Mouse (Mus musculus): ENCODE data around the gene Ube2b. TPM values are rescaled to one million over a fixed set of nuclear protein-coding genes. Genes with fewer than 3 reads are reported as not detected.

Gene Ube2b
- total and polyA plus RNA-seq, 3 experiments: 35.4 to 112 TPM; not detected in 1

- Histone ChIP-seq H3K4me1 (ENCODE audit: control insufficient read depth in 1 of 2, insufficient read depth in 2 of 2, low read length in 2 of 2) (no peaks in the 10 kb centered on the region), H3K9ac (ENCODE audit: control insufficient read depth, low read depth, low read length, poor library complexity, severe bottlenecking) (no peak overlapping the region), H3K36me3 (ENCODE audit: control insufficient read depth in 1 of 2, insufficient read depth in 2 of 2, low read length in 2 of 2) (peaks cover 0 to 4% of the 10 kb centered on the region in 2 experiments; a peak in 2 of 4 replicates), H3K9me3 (replicated peaks; ENCODE audit: insufficient read depth, low read length) (no peaks in the 10 kb centered on the region), H3K27me3 (ENCODE audit: control insufficient read depth in 1 of 2, insufficient read depth in 2 of 2, low read length in 2 of 2) (no peaks in the 10 kb centered on the region), H3K27ac (ENCODE audit: control insufficient read depth, low read depth, low read length) (no peak overlapping the region), H3K79me2 (ENCODE audit: control insufficient read depth, insufficient read depth, low read length, poor library complexity) (no peaks in the 10 kb centered on the region), H3K4me3 (ENCODE audit: control insufficient read depth in 1 of 2, insufficient read depth in 1 of 2, low read depth in 2 of 2, low read length in 2 of 2) (no peak overlapping the region)
- no peak for DNase-seq (ENCODE audit: low read depth, low spot score)
- TF ChIP-seq JUND (IDR thresholded peaks at IDR 0.05; ENCODE audit: low read depth, low read length) (no peak), TCF12 (IDR thresholded peaks at IDR 0.05; ENCODE audit: low read depth, low read length) (no peak), ZMIZ1 (IDR thresholded peaks at IDR 0.05; ENCODE audit: low read depth, low read length) (no peak), GABPA (IDR thresholded peaks at IDR 0.05; ENCODE audit: low read depth, low read length) (no peak)
Observed at GRCm38 (mm10) chr11:52032356-52032755, 31.8 kb upstream of the Ube2b start.

GRCm38 (mm10) chr11:52018217-52018616, 17.7 kb upstream of the Ube2b start:
- peaks cover 2 to 3% of the 10 kb centered on the region in 2 experiments; a peak in 2 of 4 replicates for H3K4me1 ChIP-seq (ENCODE audit: control insufficient read depth in 1 of 2, insufficient read depth in 2 of 2, low read length in 2 of 2)
- no peaks in the 10 kb centered on the region for H3K9me3 ChIP-seq (replicated peaks; ENCODE audit: insufficient read depth, low read length)
- no peak overlapping the region for H3K27ac ChIP-seq (ENCODE audit: control insufficient read depth, low read depth, low read length)
- H3K27me3 ChIP-seq (ENCODE audit: control insufficient read depth in 1 of 2, insufficient read depth in 2 of 2, low read length in 2 of 2): no peaks in the 10 kb centered on the region
- no peak overlapping the region for H3K4me3 ChIP-seq (ENCODE audit: control insufficient read depth in 1 of 2, insufficient read depth in 1 of 2, low read depth in 2 of 2, low read length in 2 of 2)
- no peak for TF ChIP-seq TBP (IDR thresholded peaks at IDR 0.05; ENCODE audit: low read depth, low read length)
- no peak for TF ChIP-seq TCF12 (IDR thresholded peaks at IDR 0.05; ENCODE audit: low read depth, low read length)
- no peak for TF ChIP-seq MYB (IDR thresholded peaks at IDR 0.05; ENCODE audit: low read depth, low read length)
- TF ChIP-seq USF1 (IDR thresholded peaks at IDR 0.05; ENCODE audit: low read depth, low read length): no peak
- TF ChIP-seq ETS1 (IDR thresholded peaks at IDR 0.05; ENCODE audit: low read depth, low read length): no peak
- TF ChIP-seq SMC3 (IDR thresholded peaks at IDR 0.05; ENCODE audit: low read depth, low read length): no peak
- TF ChIP-seq MAFK (IDR thresholded peaks at IDR 0.05; ENCODE audit: borderline replicate concordance, low read depth, low read length): no peak
- TF ChIP-seq E2F4 (IDR thresholded peaks at IDR 0.05; ENCODE audit: borderline replicate concordance, low read depth, low read length): no peak
- no peak for TF ChIP-seq BHLHE40 (IDR thresholded peaks at IDR 0.05; ENCODE audit: borderline replicate concordance, low read depth, low read length)
- TF ChIP-seq HCFC1 (IDR thresholded peaks at IDR 0.05; ENCODE audit: low read depth, low read length): no peak
- no peak for TF ChIP-seq ZNF384 (IDR thresholded peaks at IDR 0.05; ENCODE audit: low read depth, low read length)
- no peak for TF ChIP-seq ELF1 (IDR thresholded peaks at IDR 0.05; ENCODE audit: low read depth, low read length)
- no peak for TF ChIP-seq MXI1 (IDR thresholded peaks at IDR 0.05; ENCODE audit: low read depth, low read length)
- no peaks in the 10 kb centered on the region; a peak in 1 of 4 replicates for H3K36me3 ChIP-seq (ENCODE audit: control insufficient read depth in 1 of 2, insufficient read depth in 2 of 2, low read length in 2 of 2)
- no peak for DNase-seq (ENCODE audit: low read depth, low spot score)
- no peak overlapping the region for H3K9ac ChIP-seq (ENCODE audit: control insufficient read depth, low read depth, low read length, poor library complexity, severe bottlenecking)
- no peaks in the 10 kb centered on the region for H3K79me2 ChIP-seq (ENCODE audit: control insufficient read depth, insufficient read depth, low read length, poor library complexity)

All from MEL (cell line).